In the genomic region with DNA sequence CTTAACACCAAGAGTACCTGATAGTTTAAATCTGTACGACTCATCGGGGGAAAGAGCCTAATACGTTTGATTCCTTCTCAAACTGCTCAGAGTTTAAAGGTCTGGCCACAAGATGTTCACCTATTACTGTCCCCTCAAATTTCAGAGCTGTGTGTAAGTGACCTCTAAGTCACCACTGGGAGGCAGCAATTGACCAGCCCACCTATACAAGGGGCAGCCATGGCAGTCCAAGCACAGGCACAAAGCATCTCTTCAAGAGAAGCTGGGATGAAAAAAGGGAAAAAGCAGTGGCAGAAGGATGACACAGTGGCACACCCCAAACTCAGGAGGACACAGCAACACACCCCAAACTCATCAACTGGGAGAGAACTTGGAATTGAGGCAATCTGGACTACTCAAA, we compare ENCODE assay signal across 9 mouse cellular contexts. TPM values are rescaled to one million over a fixed set of nuclear protein-coding genes. Genes with fewer than 3 reads are reported as not detected.
DNase-seq lines count a peak whose midpoint lies in the region; ATAC-seq and TF ChIP-seq lines count a peak whose summit lies in the region.
"Had no signal": no experiment of that assay in that cellular context is flagged by ENCODE, and none has a peak within 500 bp of the region (broad histone marks: within the 10 kb centered on the region; RNA-seq: fewer than 3 reads in every experiment).

No protein-coding gene starts in this region.

- H3K4me1 ChIP-seq in hindbrain, embryonic 12.5 days, result no peaks in the 10 kb centered on the region
- no peaks in the 10 kb centered on the region for H3K4me1 ChIP-seq in midbrain, embryonic 10.5 days

- no peak overlapping the region for H3K27ac ChIP-seq in left cerebral cortex, adult 2 months
- no peak overlapping the region for H3K27ac ChIP-seq in hindbrain, embryonic 12.5 days
- no peak overlapping the region for H3K27ac ChIP-seq in midbrain, embryonic 10.5 days (replicated peaks)
- H3K27ac ChIP-seq: macrophage had no signal

- H3K4me3 ChIP-seq in left cerebral cortex, adult 2 months, result no peak overlapping the region
- H3K4me3 ChIP-seq in hindbrain, embryonic 12.5 days, result no peak overlapping the region
- H3K4me3 ChIP-seq in midbrain, embryonic 10.5 days, result no peak overlapping the region

- H3K9ac ChIP-seq in hindbrain, embryonic 12.5 days, result no peak overlapping the region

- no peaks in the 10 kb centered on the region for H3K27me3 ChIP-seq in hindbrain, embryonic 12.5 days
- H3K27me3 ChIP-seq in midbrain, embryonic 10.5 days (ENCODE audit: low read depth, poor library complexity, severe bottlenecking), result no peaks in the 10 kb centered on the region

- peak; percentile 76 for ATAC-seq in common myeloid progenitor, adult 5-6 weeks (replicated peaks; ENCODE audit: low read depth, poor library complexity, severe bottlenecking)
- peak; percentile 81 for ATAC-seq in hindbrain, embryonic 12.5 days (ENCODE audit: low FRiP score)

- intact Hi-C loops in left cerebral cortex, adult 2 months (cut with DNase I), result loop anchor here (5.0 kb wide), 1 partner anchor 72 kb away; no protein-coding TSS in a partner anchor

- DNase-seq in left cerebral cortex, adult 2 months (ENCODE audit: extremely low spot score in 1 of 2, low spot score in 2 of 2), result no peak
- DNase-seq in left cerebral cortex, adult 9 months (ENCODE audit: low spot score in 2 of 2), result no peak
- DNase-seq in midbrain, embryonic 10.5 days (ENCODE audit: low spot score), result peak; percentile 38
- DNase-seq in layer of hippocampus, adult 9-11 months, result no peak
- no peak for DNase-seq in c-Kit-positive CD71-positive TER-119-positive erythroid progenitor cells, embryonic 14.5 days (ENCODE audit: low spot score)
- DNase-seq in ovary, postnatal 14 days (ENCODE audit: low spot score), result no peak

- H3K4me2 ChIP-seq in hindbrain, embryonic 12.5 days (replicated peaks), result no peak overlapping the region

- peak; percentile 38 for TF ChIP-seq CTCF in left cerebral cortex, adult 2 months (IDR thresholded peaks at IDR 0.05)

- H3K9me3 ChIP-seq in hindbrain, embryonic 12.5 days (replicated peaks), result no peaks in the 10 kb centered on the region
- no peaks in the 10 kb centered on the region for H3K9me3 ChIP-seq in midbrain, embryonic 10.5 days (replicated peaks)

- H3K36me3 ChIP-seq in hindbrain, embryonic 12.5 days, result no peaks in the 10 kb centered on the region
- no peaks in the 10 kb centered on the region for H3K36me3 ChIP-seq in midbrain, embryonic 10.5 days

- 82% methylated on average over 3 of the region's 3 CpGs for WGBS in hindbrain, embryonic 12.5 days
- 90% methylated on average over 3 of the region's 3 CpGs for WGBS in midbrain, embryonic 10.5 days

RNA-seq across cellular contexts. Expression of a gene that starts 28.1 kb away (rescaled TPM):
- total RNA-seq in left cerebral cortex, adult 2 months (2021), result 10 to 100 TPM; 74.2 to 97.1 TPM
- 14.9 and 21.2 TPM in 2 replicates for total RNA-seq in common myeloid progenitor, adult 5-6 weeks (2017)
- 4.9 and 5.3 TPM in 2 replicates for polyA plus RNA-seq in hindbrain, embryonic 12.5 days (2016; fragmentation: Nextera tagmentation; extraction: Ambion mirVana)
- 4.0 and 4.1 TPM in 2 replicates for polyA plus RNA-seq in midbrain, embryonic 10.5 days (2016; fragmentation: Nextera tagmentation; extraction: Ambion mirVana)
